Mouse (Mus musculus) spleen, postnatal 4 days (tissue): ENCODE measurements around the gene Fubp1.

ENCODE experiments used
- DNase-seq, 2 experiments: peaks; one replicate each; pipeline ENCODE4 v3.0.0; 2022; ENCODE audit warnings: low spot score in 2 of 2

Gene Fubp1

DNA sequence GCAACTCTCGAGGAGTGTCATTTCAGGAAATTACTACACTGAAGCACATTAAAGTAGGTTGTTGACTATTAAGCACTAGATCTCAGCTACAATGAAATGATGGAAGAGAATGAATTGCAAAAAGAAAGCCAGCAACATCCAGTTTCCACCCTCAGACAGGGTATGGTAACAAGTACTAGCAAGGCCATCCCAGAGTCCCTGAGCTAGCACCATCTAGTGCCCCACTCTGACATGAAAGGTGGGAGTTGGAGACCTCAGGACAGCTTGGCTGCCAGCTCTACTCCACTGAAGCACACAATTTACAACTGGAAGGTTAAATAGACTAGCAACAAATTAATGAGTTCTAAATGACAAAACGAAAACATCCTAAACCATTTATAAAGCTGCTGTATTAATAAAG, 67.7 kb downstream of the Fubp1 start:
- DNase-seq, result no peak

- no peak for DNase-seq
Measured at GRCm38 (mm10) chr3:152278431-152278830, 68.2 kb downstream of the Fubp1 start.

GRCm38 (mm10) chr3:152282126-152282525, 71.9 kb downstream of the Fubp1 start:
- DNase-seq, result no peak

DNA sequence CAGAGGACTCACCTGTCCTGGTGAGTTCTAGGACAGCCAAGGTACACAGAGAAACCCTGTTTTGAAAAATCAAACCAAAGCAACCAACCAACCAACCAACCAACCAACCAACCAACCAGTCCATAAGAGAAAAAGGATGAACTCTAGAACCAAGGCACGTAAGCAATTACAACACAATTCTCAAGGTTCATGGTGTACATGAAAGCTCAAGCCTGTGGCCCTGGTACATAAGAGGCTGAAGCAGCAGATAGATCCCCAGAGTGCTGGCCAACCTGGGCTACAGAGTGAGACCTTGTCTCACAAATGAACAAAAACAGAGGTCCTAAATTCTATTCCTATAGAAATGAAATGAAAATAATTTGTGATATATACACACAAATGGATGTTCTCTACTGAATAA, 74.1 kb downstream of the Fubp1 start:
- DNase-seq, result no peak

- no peak for DNase-seq
Measured at GRCm38 (mm10) chr3:152284759-152285158, 74.5 kb downstream of the Fubp1 start.
